Mouse (Mus musculus) embryonic facial prominence, embryonic 14.5 days (tissue): Measurements from ENCODE around the gene Dynlrb1. TPM values are rescaled to one million over a fixed set of nuclear protein-coding genes. Genes with fewer than 3 reads are reported as not detected.
A peak's percentile ranks its signal among the peaks of the same experiment; 100 is the strongest.

Experiments
- ATAC-seq: fragments of 200-750 bp; cut with Nextera tagmentation; 2 replicates; pipeline ENCODE4 v1.8.0; 2017; ENCODE audit warnings: low read depth, moderate number of reproducible peaks, moderate TSS enrichment
- DNase-seq: peaks from one replicate; pipeline ENCODE4 v3.0.0-alpha.2; 2015; ENCODE audit warnings: low spot score
- H3K27ac ChIP-seq: fragments of 300-500 bp; sonication (generic); replicated peaks from 2 replicates; pipeline ENCODE4 v1.5.1; 2014; ENCODE audit warnings: low read depth, mild to moderate bottlenecking, low read length, moderate library complexity
- H3K27me3 ChIP-seq: fragments of 300-500 bp; sonication (generic); replicated peaks from 2 replicates; pipeline ENCODE4 v1.6.1; 2014; ENCODE audit warnings: low read length; ENCODE audit not compliant: control insufficient read depth, insufficient read depth
- H3K36me3 ChIP-seq: fragments of 300-500 bp; sonication (generic); 2 replicates; pipeline ENCODE4 v1.6.1; 2014; ENCODE audit warnings: low read length, mixed read lengths; ENCODE audit not compliant: control insufficient read depth, insufficient read depth
- H3K4me1 ChIP-seq: fragments of 300-500 bp; sonication (generic); 2 replicates; pipeline ENCODE4 v1.6.1; 2014; ENCODE audit warnings: antibody characterized with exemption, low read length; ENCODE audit not compliant: control insufficient read depth, insufficient read depth
- H3K4me2 ChIP-seq: fragments of 300-500 bp; sonication (generic); 2 replicates; pipeline ENCODE4 v1.6.1; 2014; ENCODE audit warnings: low read depth, mild to moderate bottlenecking, low read length, moderate library complexity, mixed read lengths
- H3K4me3 ChIP-seq: fragments of 300-500 bp; sonication (generic); 2 replicates; pipeline ENCODE4 v1.5.1; 2014; ENCODE audit warnings: low read depth, mild to moderate bottlenecking, low read length
- H3K9ac ChIP-seq: fragments of 300-500 bp; sonication (generic); 2 replicates; pipeline ENCODE4 v1.6.1; 2014; ENCODE audit warnings: low read depth, mild to moderate bottlenecking, low read length, moderate library complexity, mixed read lengths
- H3K9me3 ChIP-seq: fragments of 300-500 bp; sonication (generic); 2 replicates; pipeline ENCODE4 v1.6.1; 2016; ENCODE audit warnings: low read length; ENCODE audit not compliant: control insufficient read depth
- WGBS: fragments of 180-500 bp; shearing (Covaris S2); extraction: QIAGEN DNeasy Blood & Tissue Kit; methylation state at CpG from one replicate; pipeline ENCODE4 v1.1.7; 2014; 5-methylcytosine and 5-hydroxymethylcytosine counted together
- polyA plus RNA-seq: library from polyadenylated mRNA; unstranded; fragments of >200 nt; fragmentation: Nextera tagmentation; extraction: Ambion mirVana; gene quantifications from 2 replicates; pipeline ENCODE4 v1.2.1, GENCODE M21; 2014

Gene Dynlrb1
- polyA plus RNA-seq, result 453 and 460 TPM in 2 replicates

- Histone ChIP-seq H3K9me3 (no peaks in the 10 kb centered on the region), H3K4me1 (peaks cover 11% of the 10 kb centered on the region), H3K9ac (peak within 1 kb of the TSS; percentile 89), H3K36me3 (no peaks in the 10 kb centered on the region), H3K27ac (peak within 1 kb of the TSS; percentile 77), H3K27me3 (no peaks in the 10 kb centered on the region), H3K4me2 (peak within 1 kb of the TSS; percentile 83), H3K4me3 (peak within 1 kb of the TSS; percentile 83)
- ATAC-seq, result peak; percentile 100
- under 1% methylated on average over 39 of the region's 50 CpGs for WGBS
- DNase-seq, result peak; percentile 98
These were observed at the start of gene Dynlrb1 for GRCm38 (mm10) chr2:155236362-155236992. Gene Dynlrb1 (plus strand): TSS chr2:155236533.

DNA sequence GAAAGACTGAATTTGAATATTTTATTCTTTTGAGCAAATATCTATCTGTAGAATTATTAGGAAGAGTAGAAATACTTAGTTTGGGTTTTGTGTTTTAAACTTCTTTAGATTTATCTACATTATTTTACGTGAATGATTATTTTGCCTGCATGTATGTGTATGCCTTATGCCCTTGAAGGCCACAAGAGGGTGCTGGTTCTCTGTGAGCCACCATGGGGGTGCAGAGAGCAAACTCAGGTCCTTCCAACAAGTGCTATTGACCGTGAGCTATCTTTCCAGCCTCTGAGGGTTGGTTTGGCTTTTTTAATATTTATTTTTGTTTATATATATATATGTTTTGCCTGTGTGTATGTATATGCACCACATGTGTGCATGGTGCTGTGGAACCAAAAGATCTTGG, 28.9 kb upstream of the Dynlrb1 start:
- DNase-seq, result peak; percentile 23
- Histone ChIP-seq H3K4me2 (no peak overlapping the region), H3K27me3 (no peaks in the 10 kb centered on the region), H3K27ac (no peak overlapping the region), H3K36me3 (peaks cover 88% of the 10 kb centered on the region), H3K9ac (no peak overlapping the region), H3K9me3 (no peaks in the 10 kb centered on the region), H3K4me3 (no peak overlapping the region), H3K4me1 (no peaks in the 10 kb centered on the region)
- WGBS, result 64% methylated on average over 2 of the region's 2 CpGs
- ATAC-seq, result no peak

DNA sequence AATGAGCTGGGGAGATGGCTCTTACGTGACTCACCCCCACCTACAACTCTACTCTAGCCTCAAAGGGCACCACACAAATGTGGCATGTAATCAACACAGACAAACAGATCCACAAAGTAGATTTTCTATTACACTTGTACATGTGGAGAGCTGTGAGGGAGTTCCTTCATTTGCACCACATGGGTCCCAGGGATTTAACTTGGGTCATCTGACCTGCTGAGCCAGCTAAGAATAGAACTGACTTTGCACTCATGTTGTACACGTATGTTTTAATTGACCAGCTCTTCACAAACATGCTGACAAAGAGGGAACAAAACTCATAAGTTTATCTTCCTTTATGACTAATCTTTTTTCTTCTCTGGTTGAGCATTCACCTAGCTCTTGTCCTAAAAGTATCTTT, 13.2 kb upstream of the Dynlrb1 start:
- DNase-seq (no peak), ATAC-seq (no peak)
- H3K4me2 ChIP-seq, result no peak overlapping the region
- no peak overlapping the region for H3K27ac ChIP-seq
- peaks cover 85% of the 10 kb centered on the region for H3K36me3 ChIP-seq
- H3K27me3 ChIP-seq, result no peaks in the 10 kb centered on the region
- H3K9ac ChIP-seq, result no peak overlapping the region
- WGBS, result 84% methylated on average over 2 of the region's 2 CpGs
- H3K9me3 ChIP-seq, result no peaks in the 10 kb centered on the region
- H3K4me1 ChIP-seq, result no peaks in the 10 kb centered on the region
- no peak overlapping the region for H3K4me3 ChIP-seq

DNA sequence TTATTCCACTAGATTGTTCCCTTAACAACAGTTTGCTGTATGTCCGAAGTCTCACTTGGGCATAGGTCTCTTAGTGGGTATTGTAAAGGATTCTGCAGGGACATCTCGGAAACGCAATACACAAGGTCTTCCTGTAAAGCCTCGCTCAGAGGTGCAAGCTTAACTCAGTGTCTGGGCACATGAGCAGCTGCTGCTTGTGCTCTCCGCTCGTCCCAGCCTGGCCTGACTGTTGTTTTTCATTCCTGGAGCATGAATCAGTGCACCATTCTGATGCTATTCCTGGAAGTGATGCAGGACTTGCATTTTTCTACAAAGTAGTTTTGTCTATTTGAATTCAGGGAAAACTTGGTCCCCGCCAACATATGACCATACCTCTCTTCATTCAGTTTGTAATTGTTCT, 11.6 kb upstream of the Dynlrb1 start:
- WGBS, result 90% methylated on average over 7 of the region's 7 CpGs
- no peaks in the 10 kb centered on the region for H3K4me1 ChIP-seq
- H3K4me2 ChIP-seq, result no peak overlapping the region
- H3K9me3 ChIP-seq, result no peaks in the 10 kb centered on the region
- no peaks in the 10 kb centered on the region for H3K27me3 ChIP-seq
- ATAC-seq (no peak), DNase-seq (peak; percentile 27)
- H3K27ac ChIP-seq, result no peak overlapping the region
- H3K4me3 ChIP-seq, result no peak overlapping the region
- H3K9ac ChIP-seq, result no peak overlapping the region
- H3K36me3 ChIP-seq, result peaks cover 73% of the 10 kb centered on the region

DNA sequence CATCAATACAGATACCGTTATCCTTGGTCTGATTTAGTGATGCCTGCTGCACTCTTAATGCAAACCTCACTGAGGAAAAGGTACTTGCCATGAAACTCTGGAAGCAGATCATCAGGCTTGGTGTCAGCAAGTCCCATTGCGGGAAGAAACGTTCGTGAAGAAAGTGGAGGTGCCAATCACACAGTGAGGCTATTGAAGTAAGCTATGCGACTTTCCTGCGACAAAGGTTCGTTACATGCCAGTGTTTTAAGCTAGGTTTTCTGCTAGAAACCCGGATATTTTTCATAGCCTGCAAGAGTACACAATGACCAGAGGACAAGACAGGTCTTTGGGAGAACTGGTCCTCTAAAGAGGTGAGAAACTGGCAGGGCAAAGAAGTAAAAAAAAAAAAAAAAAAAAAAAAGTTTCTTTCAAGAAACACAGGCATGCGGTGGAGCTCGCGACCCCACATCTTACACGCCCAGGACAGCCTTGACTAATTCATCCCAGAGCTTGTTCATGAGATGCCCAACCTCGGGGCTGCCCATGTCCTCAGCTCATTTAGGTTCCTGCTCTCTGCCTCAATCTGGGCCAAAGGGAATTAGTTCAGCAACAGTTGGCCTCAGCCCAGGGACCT, 479 bp upstream of the Dynlrb1 start:
- Histone ChIP-seq H3K4me1 (peaks cover 11% of the 10 kb centered on the region), H3K9me3 (no peaks in the 10 kb centered on the region), H3K9ac (peak overlapping the region; percentile 89), H3K27me3 (no peaks in the 10 kb centered on the region), H3K4me3 (peak overlapping the region; percentile 83), H3K4me2 (peak overlapping the region; percentile 83), H3K27ac (peak overlapping the region; percentile 77), H3K36me3 (no peaks in the 10 kb centered on the region)
- WGBS, result 4% methylated on average over 13 of the region's 13 CpGs
- ATAC-seq (peak; percentile 91), DNase-seq (peak; percentile 93)

- H3K4me1 ChIP-seq, result peaks cover 11% of the 10 kb centered on the region
- peak overlapping the region; percentile 89 for H3K9ac ChIP-seq
- H3K27ac ChIP-seq, result no peak overlapping the region
- H3K4me3 ChIP-seq, result peak overlapping the region; percentile 83
- no peaks in the 10 kb centered on the region for H3K9me3 ChIP-seq
- no peaks in the 10 kb centered on the region for H3K27me3 ChIP-seq
- H3K36me3 ChIP-seq, result peaks cover under 1% of the 10 kb centered on the region; the same call in 1 of the 2 replicates
- 15% methylated on average over 4 of the region's 4 CpGs for WGBS
- peak overlapping the region; percentile 83 for H3K4me2 ChIP-seq
- DNase-seq, result no peak
- no peak for ATAC-seq
These were observed 943 bp downstream of the Dynlrb1 start for GRCm38 (mm10) chr2:155237276-155237675.

- H3K36me3 ChIP-seq, result peaks cover 37% of the 10 kb centered on the region
- no peak for DNase-seq
- H3K4me2 ChIP-seq, result no peak overlapping the region
- no peak overlapping the region for H3K4me3 ChIP-seq
- no peak overlapping the region for H3K9ac ChIP-seq
- no peak for ATAC-seq
- no peak overlapping the region for H3K27ac ChIP-seq
- peaks cover 11% of the 10 kb centered on the region for H3K4me1 ChIP-seq
- H3K27me3 ChIP-seq, result no peaks in the 10 kb centered on the region
- WGBS, result 73% methylated on average over 4 of the region's 4 CpGs
- H3K9me3 ChIP-seq, result no peaks in the 10 kb centered on the region
These were observed 4.6 kb downstream of the Dynlrb1 start for GRCm38 (mm10) chr2:155240915-155241314.

- no peak overlapping the region for H3K4me3 ChIP-seq
- peaks cover 49% of the 10 kb centered on the region for H3K36me3 ChIP-seq
- 92% methylated on average over 7 of the region's 7 CpGs for WGBS
- no peak overlapping the region for H3K4me2 ChIP-seq
- DNase-seq (no peak), ATAC-seq (no peak)
- H3K4me1 ChIP-seq, result peaks cover 8% of the 10 kb centered on the region
- no peaks in the 10 kb centered on the region for H3K27me3 ChIP-seq
- no peaks in the 10 kb centered on the region for H3K9me3 ChIP-seq
- H3K27ac ChIP-seq, result no peak overlapping the region
- no peak overlapping the region for H3K9ac ChIP-seq
These were observed 6.0 kb downstream of the Dynlrb1 start for GRCm38 (mm10) chr2:155242296-155242855.
